Mouse (Mus musculus) left cerebral cortex, adult 2 months (tissue): ENCODE measurements around the gene Tcap. TPM values are rescaled to one million over a fixed set of nuclear protein-coding genes. Genes with fewer than 3 reads are reported as not detected.

ENCODE experiments used
- DNase-seq, 2 experiments: peaks; one replicate each; pipeline ENCODE4 v3.0.0; 2021 to 2022; ENCODE audit warnings: low spot score in 2 of 2, mixed read lengths in 1 of 2; ENCODE audit errors: extremely low spot score in 1 of 2
- H3K27ac ChIP-seq: fragments of 200-600 bp; 2 replicates; pipeline ENCODE4 v1.8.1; 2022
- H3K4me3 ChIP-seq: fragments of 200-600 bp; 2 replicates; pipeline ENCODE4 v1.8.1; 2022
- CTCF ChIP-seq: fragments of 200-600 bp; IDR thresholded peaks from 2 replicates; pipeline ENCODE4 v1.8.1; 2022; ENCODE audit warnings: antibody characterized with exemption, mild to moderate bottlenecking, moderate library complexity
- intact Hi-C: fragments of 180-260 bp; cut with DNase I; formaldehyde crosslinking; loops from one replicate; pipeline ENCODE4 v1.15.1; 2025
- total RNA-seq, 2 experiments: library from RNA; stranded (reverse); gene quantifications; 2 replicates each; pipeline ENCODE4 v1.2.3; 2021

The Tcap gene
- total RNA-seq, 2 experiments from 2014 or later, result 8.7 to 10.0 TPM

- intact Hi-C loops, result no loop called here
- no peak overlapping the region for H3K4me3 ChIP-seq
- no peak for TF ChIP-seq CTCF
- H3K27ac ChIP-seq, result no peak overlapping the region
- no peak for DNase-seq
These were observed 35.4 kb downstream of the Tcap start for GRCm38 (mm10) chr11:98418939-98419547.

- intact Hi-C loops, result no loop called here
- DNase-seq, result no peak
- TF ChIP-seq CTCF, result no peak
- H3K4me3 ChIP-seq, result no peak overlapping the region
- H3K27ac ChIP-seq, result no peak overlapping the region
These were observed 43.0 kb downstream of the Tcap start for GRCm38 (mm10) chr11:98426592-98426991.

DNA sequence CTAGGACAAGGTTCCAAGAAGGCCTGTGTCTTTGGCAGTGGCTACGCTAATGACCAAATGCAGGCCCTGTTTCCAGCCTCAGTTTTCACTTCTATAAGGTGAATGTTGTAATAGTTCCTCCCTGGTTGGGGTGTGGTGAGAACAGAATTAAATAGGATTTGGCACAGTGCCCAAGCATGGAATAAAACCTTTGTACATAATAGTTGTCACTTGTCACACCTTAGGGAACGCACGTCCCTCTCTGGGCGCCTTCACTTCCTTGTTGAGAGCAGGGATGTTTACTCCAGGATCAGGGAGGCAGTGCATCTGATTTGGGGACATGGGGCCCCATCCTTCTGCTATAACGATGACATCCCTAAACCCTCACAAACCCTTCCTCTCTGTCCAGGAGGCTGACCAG is 44.8 kb downstream of the Tcap start:
- Histone ChIP-seq H3K4me3 (no peak overlapping the region), H3K27ac (no peak overlapping the region)
- intact Hi-C loops, result no loop called here
- DNase-seq, result no peak
- TF ChIP-seq CTCF, result no peak

DNA sequence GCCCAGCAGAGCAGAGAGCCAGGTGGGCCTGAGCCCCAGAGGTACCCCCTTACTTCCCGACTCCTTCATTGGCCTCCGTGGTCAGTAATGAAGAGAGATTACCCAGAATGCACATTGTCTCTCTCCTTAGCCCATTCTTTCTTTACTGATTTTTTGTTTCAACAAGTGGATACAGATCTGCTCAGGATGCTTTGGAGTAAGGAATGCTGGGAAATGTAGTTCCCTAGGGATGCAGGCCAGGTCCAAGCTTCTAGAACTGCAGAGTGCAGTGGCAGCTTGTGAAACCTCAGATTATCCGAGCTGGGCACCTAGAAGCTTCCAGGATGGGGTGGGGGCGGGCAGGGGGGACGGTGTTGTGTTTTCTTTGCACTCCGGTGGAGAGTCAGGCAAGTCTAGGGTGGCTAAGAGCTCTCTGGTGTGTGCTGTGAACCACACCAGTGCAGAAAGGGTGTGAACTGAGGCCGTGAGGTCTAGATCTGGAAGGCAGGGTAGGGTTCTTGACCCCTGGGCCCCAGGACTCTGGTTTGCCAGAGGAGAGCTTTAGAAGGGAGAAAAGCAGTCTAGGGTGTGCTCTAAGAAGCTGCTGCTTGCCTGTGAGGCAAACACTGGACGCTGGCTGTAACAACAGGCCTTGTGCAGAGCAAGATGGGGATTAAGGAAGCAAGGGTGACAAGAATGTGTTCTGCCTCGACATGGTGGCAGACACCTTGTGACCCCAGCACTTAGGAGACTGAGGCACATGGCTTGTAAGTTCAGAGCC is 48.3 kb downstream of the Tcap start:
- DNase-seq, result no peak
- Histone ChIP-seq H3K4me3 (no peak overlapping the region), H3K27ac (no peak overlapping the region)
- intact Hi-C loops, result no loop called here
- no peak for TF ChIP-seq CTCF

Other genes starting within 250 kb of the Tcap start
- gene Fbxl20, start 233.4 kb upstream of the Tcap start, total RNA-seq, result 10 to 100 TPM; 33.2 to 33.6 TPM
- 10 to 100 TPM; 54.9 to 55.1 TPM for gene Med1, start 190.5 kb upstream of the Tcap start, total RNA-seq
- 10 to 100 TPM; 40.0 to 40.3 TPM for gene Cdk12, start 180.8 kb upstream of the Tcap start, total RNA-seq
- 10 to 100 TPM; 70.2 to 76.3 TPM for gene Neurod2, start 54.2 kb upstream of the Tcap start, total RNA-seq
- 100 to 1,000 TPM; 146 to 208 TPM for gene Ppp1r1b, start 35.4 kb upstream of the Tcap start, total RNA-seq
- gene Stard3, start 25.4 kb upstream of the Tcap start, total RNA-seq, result 10 to 100 TPM; 35.7 to 42.4 TPM
- gene Pnmt, start 2.6 kb downstream of the Tcap start, total RNA-seq, result under 1 TPM in 1 of 2 experiments, not detected in 1; 0.51 TPM
- 10 to 100 TPM; 10.2 to 11.9 TPM for gene Pgap3, start 16.7 kb downstream of the Tcap start, total RNA-seq
- gene Erbb2, start 28.7 kb downstream of the Tcap start, total RNA-seq, result 1 to 10 TPM; 1.8 to 1.9 TPM
- 100 to 1,000 TPM; 100 to 106 TPM for gene Mien1, start 55.2 kb downstream of the Tcap start, total RNA-seq
- gene Grb7, start 62.6 kb downstream of the Tcap start, total RNA-seq, result 1 to 10 TPM; 2.0 to 2.5 TPM
- under 1 TPM; 0.11 to 0.33 TPM for gene Ikzf3, start 162.2 kb downstream of the Tcap start, total RNA-seq
- gene Zpbp2, start 167.3 kb downstream of the Tcap start, total RNA-seq, result not detected
- gene Ormdl3, start 203.6 kb downstream of the Tcap start, total RNA-seq, result 10 to 100 TPM; 45.9 to 47.9 TPM
- not detected for gene Lrrc3c, start 214.5 kb downstream of the Tcap start, total RNA-seq
- gene Gm12355, start 241.8 kb downstream of the Tcap start, total RNA-seq, result 10 to 100 TPM in 1 of 2 experiments, 1 to 10 TPM in 1; 8.8 to 12.1 TPM
- gene Gsdma3, start 242.5 kb downstream of the Tcap start, total RNA-seq, result under 1 TPM; 0.23 to 0.27 TPM